Mouse (Mus musculus) embryonic fibroblast, embryonic 13.5 days (primary cell): ENCODE results near the gene Ly6g5c.

Experiments
- CTCF ChIP-seq: IDR thresholded peaks from 2 replicates; pipeline ENCODE4 v1.5.1; 2011; ENCODE audit warnings: mild to moderate bottlenecking, control low read depth, low read length, moderate library complexity, borderline replicate concordance; ENCODE audit not compliant: insufficient read depth
- POLR2A ChIP-seq: IDR thresholded peaks from 2 replicates; pipeline ENCODE4 v1.6.1; 2011; ENCODE audit warnings: low read depth, mild to moderate bottlenecking, control low read depth, low read length, moderate library complexity

DNA sequence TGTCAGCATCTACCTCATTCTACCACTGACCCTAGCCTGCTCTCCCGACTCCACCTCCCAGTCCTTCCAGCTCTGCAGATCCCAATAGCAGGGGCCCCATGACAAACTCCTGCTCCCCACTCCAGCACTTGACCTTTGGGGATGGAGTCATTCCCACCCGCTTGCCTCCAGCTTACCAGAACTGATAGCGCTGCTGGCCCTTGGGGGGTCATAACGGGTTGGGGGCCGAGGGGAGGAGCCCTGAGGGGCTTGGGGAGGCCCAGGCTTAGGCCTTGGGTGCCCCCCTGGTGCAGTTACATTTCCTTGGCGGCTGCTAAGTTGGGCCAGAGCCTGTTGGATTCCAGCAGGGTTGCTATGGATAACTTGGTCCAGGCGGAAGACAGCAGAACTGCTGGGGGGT is 46.5 kb downstream of the Ly6g5c start:
- TF ChIP-seq CTCF = no peak
- no peak for TF ChIP-seq POLR2A
